Mouse (Mus musculus) kidney, adult 11 months (tissue): ENCODE data around the gene Galm.
"Not testable (repeated sequence)": the region's sequence is repeated elsewhere in the genome, so short reads cannot be mapped to it uniquely, and the experiment has no call there.

ENCODE experiments used
- DNase-seq: peaks from one replicate; pipeline ENCODE4 v3.0.0; 2022

The Galm gene

GRCm38 (mm10) chr17:80221202-80221601 lies 93.9 kb downstream of the Galm start:
- no peak for DNase-seq

DNA sequence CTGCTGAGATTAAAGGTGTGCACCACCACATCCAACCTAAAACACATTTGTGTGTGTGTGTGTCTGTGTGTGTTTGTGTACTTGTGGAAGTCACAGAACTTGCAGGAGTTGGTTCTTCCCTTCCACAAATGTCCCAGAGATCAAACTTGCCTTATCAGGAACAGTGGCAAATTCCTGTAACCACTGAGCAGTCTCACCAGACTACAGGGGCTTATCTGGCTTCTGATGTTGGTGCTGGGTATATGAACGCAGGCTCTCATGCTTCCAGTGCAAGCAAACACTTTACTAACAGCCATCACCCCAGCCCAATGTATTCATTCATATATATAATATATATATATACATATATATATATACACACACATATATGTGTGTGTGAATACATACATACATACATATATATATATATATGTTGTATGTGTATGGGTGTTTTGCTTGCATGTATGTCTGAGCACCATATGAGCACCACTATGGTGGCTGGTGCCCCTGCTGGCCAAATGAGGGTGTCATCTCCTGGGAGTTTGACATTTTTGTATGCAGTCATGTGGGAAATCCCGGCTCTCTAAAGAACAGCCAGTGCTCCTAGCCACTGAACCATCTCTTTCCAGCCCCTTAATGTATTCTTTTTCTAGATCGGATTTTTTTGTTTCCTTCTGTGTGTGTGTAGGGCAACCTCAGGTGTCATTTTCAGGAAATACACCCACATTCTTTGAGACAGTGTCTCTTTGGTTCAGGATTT lies 94.8 kb downstream of the Galm start:
- DNase-seq = no peak

- DNase-seq = no peak
Observed at GRCm38 (mm10) chr17:80223829-80224228, 96.6 kb downstream of the Galm start.

- peak; percentile 84 for DNase-seq
Observed at GRCm38 (mm10) chr17:80224326-80225116, 97.2 kb downstream of the Galm start, which contains the start of gene Gemin6. Gene Gemin6, plus strand, starts transcription at chr17:80224441.

DNA sequence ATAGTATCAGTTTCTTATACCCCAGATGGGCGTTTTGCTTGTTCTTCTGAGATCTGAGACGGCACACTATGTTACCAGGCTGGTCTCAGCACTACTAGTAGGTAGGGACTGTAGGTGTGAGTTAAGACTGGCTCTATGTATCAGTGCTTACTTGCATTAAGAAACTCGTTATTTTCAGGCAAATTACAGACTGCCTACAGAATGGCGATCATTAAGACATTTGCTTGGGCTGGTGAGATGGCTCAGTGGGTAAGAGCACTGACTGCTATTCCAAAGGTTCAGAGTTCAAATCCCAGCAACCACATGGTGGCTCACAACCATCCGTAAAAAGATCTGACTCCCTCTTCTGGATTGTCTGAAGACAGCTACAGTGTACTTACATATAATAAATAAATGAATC lies 97.9 kb downstream of the Galm start:
- not testable (repeated sequence) for DNase-seq

DNA sequence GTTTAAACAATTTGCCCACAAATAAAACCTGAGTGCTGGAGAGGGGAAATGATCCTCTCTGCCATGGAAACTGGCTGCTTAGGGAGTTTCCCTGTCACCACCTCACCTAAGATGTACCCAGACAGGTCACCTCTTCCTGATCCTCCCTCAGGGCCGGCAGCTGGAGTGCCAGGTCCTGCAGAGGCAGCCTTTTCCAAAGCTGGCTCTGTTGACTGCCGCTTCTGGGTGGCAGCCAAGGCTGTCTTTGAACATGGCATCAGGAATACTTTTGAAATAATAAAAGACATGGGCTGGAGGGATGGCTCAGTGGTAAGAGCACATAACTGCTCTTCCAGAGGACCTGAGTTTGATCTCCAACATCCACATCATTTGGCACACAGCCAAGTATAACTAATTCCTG lies 102.1 kb downstream of the Galm start:
- no peak for DNase-seq

- DNase-seq = no peak
Observed at GRCm38 (mm10) chr17:80233844-80234243, 106.6 kb downstream of the Galm start.

- no peak for DNase-seq
Observed at GRCm38 (mm10) chr17:80234376-80234775, 107.1 kb downstream of the Galm start.
